Mouse (Mus musculus) small intestine, adult 2 months (tissue): ENCODE measurements around the gene Tle6.

Source experiments
- CTCF ChIP-seq: fragments of 200-500 bp; IDR thresholded peaks from 2 replicates; pipeline ENCODE4 v1.5.1; 2012; ENCODE audit warnings: low read depth, mild to moderate bottlenecking, control low read depth, inconsistent platforms, low read length, moderate library complexity, mixed read lengths; ENCODE audit not compliant: insufficient replicate concordance, insufficient read length; ENCODE audit errors: extremely low read depth
- POLR2A ChIP-seq: fragments of 200-500 bp; IDR thresholded peaks from 2 replicates; pipeline ENCODE4 v1.6.1; 2012; ENCODE audit warnings: low read depth, mild to moderate bottlenecking, control low read depth, inconsistent platforms, low read length, moderate library complexity

- TF ChIP-seq CTCF (no peak), POLR2A (no peak)
Measured at GRCm38 (mm10) chr10:81570831-81571500, 29.9 kb downstream of the Tle6 start.
